Comparison of ENCODE assay signal across 28 mouse cellular contexts in genomic region chr1:167236790-167237189, GRCm38 (mm10). TPM values are rescaled to one million over a fixed set of nuclear protein-coding genes. Genes with fewer than 3 reads are reported as not detected.
DNase-seq lines count a peak whose midpoint lies in the region; ATAC-seq and TF ChIP-seq lines count a peak whose summit lies in the region.
"Had no signal": no experiment of that assay in that cellular context is flagged by ENCODE, and none has a peak within 500 bp of the region (broad histone marks: within the 10 kb centered on the region; RNA-seq: fewer than 3 reads in every experiment).

No protein-coding gene starts in this region.

- H3K27me3 ChIP-seq in lung, postnatal 0 days (replicated peaks; ENCODE audit: insufficient read depth, low read length): no peaks in the 10 kb centered on the region
- H3K27me3 ChIP-seq in heart, embryonic 16.5 days (ENCODE audit: control insufficient read depth, insufficient read depth, low read length): no peaks in the 10 kb centered on the region
- H3K27me3 ChIP-seq: CH12.LX; hindbrain, embryonic 12.5 days; liver, embryonic 15.5 days; megakaryocyte, embryonic 14.5 days; midbrain, embryonic 13.5 days; neural tube, embryonic 12.5 days; Patski had no signal

- H3K4me1 ChIP-seq in lung, postnatal 0 days (ENCODE audit: insufficient read depth, low read depth, low read length): no peaks in the 10 kb centered on the region
- peaks cover 24% of the 10 kb centered on the region for H3K4me1 ChIP-seq in heart, embryonic 16.5 days (ENCODE audit: control insufficient read depth, insufficient read depth, low read length)

- intact Hi-C loops in heart, postnatal 36 days (cut with DNase I): no loop called here

- WGBS in lung, postnatal 0 days: 61% methylated on average over 8 of the region's 8 CpGs
- 45% methylated on average over 8 of the region's 8 CpGs for WGBS in heart, embryonic 16.5 days

- H3K9ac ChIP-seq in lung, postnatal 0 days (replicated peaks; ENCODE audit: low read depth): no peak overlapping the region
- H3K9ac ChIP-seq in heart, embryonic 16.5 days (ENCODE audit: low read length): no peak overlapping the region
- H3K9ac ChIP-seq: forebrain, postnatal 0 days; hindbrain, embryonic 12.5 days; liver, embryonic 15.5 days; midbrain, embryonic 13.5 days; neural tube, embryonic 12.5 days had no signal

- H3K27ac ChIP-seq in lung, postnatal 0 days (ENCODE audit: low read length): no peak overlapping the region
- no peak overlapping the region for H3K27ac ChIP-seq in heart, embryonic 16.5 days (ENCODE audit: low read length)
- H3K27ac ChIP-seq: forebrain, embryonic 10.5 days; hindbrain, embryonic 12.5 days; limb, embryonic 10.5 days; liver, embryonic 15.5 days; midbrain, embryonic 13.5 days; neural tube, embryonic 12.5 days had no signal

- no peak overlapping the region for H3K4me3 ChIP-seq in lung, postnatal 0 days (ENCODE audit: low read depth, low read length)
- H3K4me3 ChIP-seq in heart, embryonic 16.5 days (ENCODE audit: low read length): no peak overlapping the region
- H3K4me3 ChIP-seq: forebrain, embryonic 10.5 days; hindbrain, embryonic 12.5 days; limb, embryonic 10.5 days; liver, embryonic 15.5 days; megakaryocyte, embryonic 14.5 days; midbrain, embryonic 13.5 days; neural tube, embryonic 12.5 days had no signal

- DNase-seq in heart, adult 11 months: peak; percentile 97
- no peak for DNase-seq in heart, postnatal 36 days
- DNase-seq in lung, adult 18-20 months: peak; percentile 46 to 64
- DNase-seq in lung, postnatal 0 days (ENCODE audit: low spot score): no peak
- peak; percentile 25 for DNase-seq in skeletal muscle tissue, adult 2 months (ENCODE audit: low read depth, low spot score)
- DNase-seq in urinary bladder, adult 18-20 months (ENCODE audit: low spot score in 2 of 2): no peak
- DNase-seq: adrenal gland, postnatal 10 days; B cell, adult 2 months; cerebellum, adult 18-20 months; cerebellum, postnatal 14 days; forebrain, postnatal 0 days; kidney, postnatal 10 days; liver; right cerebral cortex, postnatal 14 days; spleen, adult 18-20 months had no signal

- no peak for TF ChIP-seq EP300 in lung, postnatal 0 days (IDR thresholded peaks at IDR 0.05)

- no peak overlapping the region for H3K4me2 ChIP-seq in lung, postnatal 0 days (replicated peaks; ENCODE audit: low read depth, low read length)
- no peak overlapping the region for H3K4me2 ChIP-seq in heart, embryonic 16.5 days (ENCODE audit: low read depth, low read length)
- H3K4me2 ChIP-seq: hindbrain, embryonic 12.5 days; liver, embryonic 15.5 days; midbrain, embryonic 13.5 days; neural tube, embryonic 12.5 days had no signal

- TF ChIP-seq CTCF in lung, postnatal 0 days (IDR thresholded peaks at IDR 0.05): no peak

- H3K9me3 ChIP-seq in lung, postnatal 0 days (ENCODE audit: low read length): no peaks in the 10 kb centered on the region
- no peaks in the 10 kb centered on the region for H3K9me3 ChIP-seq in heart, embryonic 16.5 days (replicated peaks; ENCODE audit: control insufficient read depth, low read length)
- H3K9me3 ChIP-seq: forebrain, embryonic 10.5 days; G1E; hindbrain, embryonic 12.5 days; limb, embryonic 10.5 days; liver, embryonic 15.5 days; megakaryocyte, embryonic 14.5 days; midbrain, embryonic 13.5 days; neural tube, embryonic 12.5 days had no signal

- 0 out of 2 replicates have a peak, but pooled peaks cover 6% of the 10 kb centered on the region for H3K36me3 ChIP-seq in lung, postnatal 0 days (ENCODE audit: insufficient read depth, low read length)
- no peaks in the 10 kb centered on the region for H3K36me3 ChIP-seq in heart, embryonic 16.5 days (ENCODE audit: control insufficient read depth, insufficient read depth)

- no peak; the same call in 1 of the 2 replicates for ATAC-seq in lung, postnatal 0 days
- peak; percentile 58 for ATAC-seq in heart, embryonic 16.5 days (replicated peaks; ENCODE audit: extremely low read depth, insufficient read depth, low FRiP score)
- ATAC-seq: activated CD4-positive, CD25-positive, alpha-beta regulatory T cell, adult 4 months; forebrain, postnatal 0 days; intestine, postnatal 0 days; midbrain, embryonic 13.5 days; Patski had no signal

RNA-seq across cellular contexts. Expression of gene Uck2, which starts 48.3 kb away (rescaled TPM):
- 10 to 100 TPM; 52.8 to 54.2 TPM for total RNA-seq in heart, postnatal 36 days (2021)
- 21.6 and 22.9 TPM in 2 replicates for polyA plus RNA-seq in lung, postnatal 0 days (2015; fragmentation: Nextera tagmentation; extraction: Ambion mirVana)
- 51.4 and 68.8 TPM in 2 replicates for polyA plus RNA-seq in heart, embryonic 16.5 days (2015; fragmentation: Nextera tagmentation; extraction: Ambion mirVana)

Comparison
In these comparisons a context has a peak if more than half of its experiments do, and no peak if none do; other contexts are left out.
1. DNase-seq: peak in heart, adult 11 months (single experiment), lung, adult 18-20 months (2 of 2) and skeletal muscle tissue, adult 2 months (single experiment); none in heart, postnatal 36 days (0 of 2), lung, postnatal 0 days (single experiment) and urinary bladder, adult 18-20 months (0 of 2).